Mouse (Mus musculus) heart, adult 10 weeks (tissue): ENCODE data around the gene Celf5. TPM values are rescaled to one million over a fixed set of nuclear protein-coding genes. Genes with fewer than 3 reads are reported as not detected.

Source experiments
- polyA plus RNA-seq: library from polyadenylated mRNA; stranded (reverse); fragments of 350-450 nt; fragmentation: Illumina TruSeq; extraction: RNeasy Lipid Tissue Mini Kit (QIAGEN cat#74804); gene quantifications from one replicate; pipeline ENCODE4 v1.2.3, GENCODE M21; 2014; ENCODE audit warnings: low read depth, low replicate concordance

Gene Celf5
- 0.50 TPM for polyA plus RNA-seq

GRCm38 (mm10) chr10:81482533-81482889 lies at the start of gene Celf5:
TSS of gene Celf5 (minus strand) at chr10:81482709.

GRCm38 (mm10) chr10:81524051-81524605 lies 41.6 kb upstream of the Celf5 start, which contains the start of gene Gna15:
TSS of gene Gna15 (minus strand) at chr10:81524225.

GRCm38 (mm10) chr10:81500032-81500431 lies 17.5 kb upstream of the Celf5 start, which contains the start of gene S1pr4:
TSS of gene S1pr4 (minus strand) at chr10:81500132.

GRCm38 (mm10) chr10:81496264-81496901 lies 13.9 kb upstream of the Celf5 start, which contains the start of gene Ncln:
TSS of gene Ncln (minus strand) at chr10:81496392.

GRCm38 (mm10) chr10:81455181-81455895 lies 27.2 kb downstream of the Celf5 start, which contains the start of gene Nfic:
TSS of gene Nfic (minus strand) at chr10:81455635.

Other genes starting within 250 kb of the Celf5 start
- gene Zfr2, start 249.6 kb downstream of the Celf5 start, polyA plus RNA-seq = 3.0 TPM
- gene Matk, start 229.8 kb downstream of the Celf5 start, polyA plus RNA-seq = 0.47 TPM
- 123 TPM for gene Mrpl54, start 215.8 kb downstream of the Celf5 start, polyA plus RNA-seq
- 90.2 TPM for gene Apba3, start 215.7 kb downstream of the Celf5 start, polyA plus RNA-seq
- gene Tjp3, start 191.1 kb downstream of the Celf5 start, polyA plus RNA-seq = not detected
- gene Pip5k1c, start 189.7 kb downstream of the Celf5 start, polyA plus RNA-seq = 26.5 TPM
- 15.5 TPM for gene Cactin, start 161.6 kb downstream of the Celf5 start, polyA plus RNA-seq
- 2.3 TPM for gene Tbxa2r, start 154.0 kb downstream of the Celf5 start, polyA plus RNA-seq
- 3.9 TPM for gene Gipc3, start 139.4 kb downstream of the Celf5 start, polyA plus RNA-seq
- gene Hmg20b, start 132.2 kb downstream of the Celf5 start, polyA plus RNA-seq = 47.1 TPM
- 6.7 TPM for gene Mfsd12, start 125.2 kb downstream of the Celf5 start, polyA plus RNA-seq
- gene 4930404N11Rik, start 116.9 kb downstream of the Celf5 start, polyA plus RNA-seq = not detected
- gene Fzr1, start 104.2 kb downstream of the Celf5 start, polyA plus RNA-seq = 21.5 TPM
- gene Dohh, start 98.3 kb downstream of the Celf5 start, polyA plus RNA-seq = 54.8 TPM
- 2.0 TPM for gene Gm48551, start 98.2 kb downstream of the Celf5 start, polyA plus RNA-seq
- gene Gm48552, start 93.7 kb downstream of the Celf5 start, polyA plus RNA-seq = not detected
- gene Smim24, start 89.7 kb downstream of the Celf5 start, polyA plus RNA-seq = 6.5 TPM
- gene Nfic, start 27.1 kb downstream of the Celf5 start, polyA plus RNA-seq = 69.1 TPM
- gene Ncln, start 13.7 kb upstream of the Celf5 start, polyA plus RNA-seq = 59.9 TPM
- 0.65 TPM for gene S1pr4, start 17.4 kb upstream of the Celf5 start, polyA plus RNA-seq
- 2.3 TPM for gene Gna15, start 41.5 kb upstream of the Celf5 start, polyA plus RNA-seq
- gene Gna11, start 62.5 kb upstream of the Celf5 start, polyA plus RNA-seq = 52.1 TPM
- gene Aes, start 76.8 kb upstream of the Celf5 start, polyA plus RNA-seq = 1,032 TPM
- 16.3 TPM for gene Tle2, start 91.9 kb upstream of the Celf5 start, polyA plus RNA-seq
- gene Tle6, start 118.4 kb upstream of the Celf5 start, polyA plus RNA-seq = 14.7 TPM
- 5.9 TPM for gene BC025920, start 123.6 kb upstream of the Celf5 start, polyA plus RNA-seq
- gene Sirt6, start 145.1 kb upstream of the Celf5 start, polyA plus RNA-seq = 8.1 TPM
- gene Ankrd24, start 145.8 kb upstream of the Celf5 start, polyA plus RNA-seq = 19.0 TPM
- gene Gm10778, start 166.3 kb upstream of the Celf5 start, polyA plus RNA-seq = 2.7 TPM
- gene Zfp433, start 222.1 kb upstream of the Celf5 start, polyA plus RNA-seq = 4.7 TPM